Mouse (Mus musculus) kidney, adult 9 months (tissue): ENCODE results near the gene Nmur1.

Source experiments
- DNase-seq: peaks from one replicate; pipeline ENCODE4 v3.0.0; 2022

The Nmur1 gene

GRCm38 (mm10) chr1:86406313-86406712 is 19.7 kb downstream of the Nmur1 start:
- DNase-seq, result no peak

DNA sequence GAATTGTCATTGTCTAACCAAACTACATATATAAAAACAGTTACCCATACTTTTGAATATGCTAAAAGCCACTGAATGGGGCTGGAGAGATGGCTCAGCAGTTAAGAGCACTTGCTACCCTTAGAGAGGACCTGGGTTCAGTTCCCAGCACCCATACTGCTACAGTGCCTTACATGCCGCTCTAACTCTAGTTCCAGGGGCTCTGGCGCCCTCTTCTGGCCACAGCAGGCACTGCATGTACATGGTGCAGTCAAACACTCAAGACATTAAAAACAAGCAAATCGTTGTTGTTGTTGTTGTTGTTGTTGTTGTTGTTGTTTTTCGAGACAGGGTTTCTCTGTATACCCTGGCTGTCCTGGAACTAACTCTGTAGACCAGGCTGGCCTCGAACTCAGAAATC is 21.2 kb downstream of the Nmur1 start:
- DNase-seq, result no peak

- DNase-seq, result no peak
Observed at GRCm38 (mm10) chr1:86400096-86400754, 25.8 kb downstream of the Nmur1 start.

DNA sequence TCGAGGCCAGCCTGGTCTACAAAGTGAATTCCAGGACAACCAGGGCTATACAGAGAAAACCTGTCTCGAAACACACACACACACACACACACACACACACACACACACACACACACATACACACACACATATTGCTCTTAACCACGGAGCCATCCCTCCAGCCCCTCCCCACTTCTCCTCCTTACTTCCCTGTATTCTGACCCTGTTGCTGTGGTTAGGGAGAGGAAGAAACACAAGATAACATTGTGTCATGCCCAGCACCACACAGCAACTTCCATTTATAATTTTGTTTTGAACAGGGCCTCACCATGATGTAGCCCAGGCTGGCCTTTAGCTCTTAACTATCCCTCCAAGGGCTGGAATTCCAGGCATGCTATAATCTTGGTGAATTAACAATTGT is 26.7 kb downstream of the Nmur1 start:
- no peak for DNase-seq

DNA sequence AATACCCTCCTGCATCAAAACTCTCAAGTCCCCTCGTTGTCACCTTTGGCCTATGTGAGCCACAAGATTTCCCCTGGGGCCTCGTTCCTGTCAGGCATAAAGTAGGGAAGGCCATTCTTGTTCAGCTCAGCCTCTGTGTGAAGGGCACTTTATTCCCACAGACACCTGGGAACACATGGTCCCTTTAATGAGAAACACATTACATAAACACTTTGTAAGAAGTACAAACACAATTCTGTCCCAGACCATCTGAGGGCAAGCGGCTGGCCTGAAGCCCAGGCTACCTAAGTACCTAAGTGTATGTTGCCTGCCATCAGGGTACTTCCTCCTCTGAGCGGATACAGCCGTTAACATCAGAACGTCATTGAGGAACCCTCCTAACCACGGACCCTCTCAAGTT is 27.8 kb downstream of the Nmur1 start:
- DNase-seq, result no peak

GRCm38 (mm10) chr1:86397621-86398020 is 28.4 kb downstream of the Nmur1 start:
- DNase-seq, result no peak

DNA sequence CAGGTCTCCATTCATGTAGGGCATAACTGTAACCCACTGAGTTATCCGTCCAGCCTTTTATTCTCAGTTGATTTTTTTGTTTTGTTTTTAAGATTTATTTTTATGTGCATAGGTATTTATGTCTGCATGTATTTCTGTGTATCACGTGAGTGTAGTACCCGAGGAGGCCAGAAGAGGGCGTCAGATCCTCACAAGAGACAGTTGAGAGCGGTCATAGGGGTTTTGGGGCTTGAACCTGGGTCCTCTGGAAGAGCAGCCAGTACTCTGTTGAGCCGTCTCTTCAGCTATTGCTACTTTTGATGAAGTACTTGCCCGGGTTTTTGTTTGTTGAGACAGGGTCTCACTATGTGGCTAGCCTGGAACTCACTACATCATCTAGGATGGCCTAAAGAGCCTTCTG is 30.1 kb downstream of the Nmur1 start:
- DNase-seq, result no peak

GRCm38 (mm10) chr1:86394246-86394645 is 31.8 kb downstream of the Nmur1 start:
- DNase-seq, result no peak

DNA sequence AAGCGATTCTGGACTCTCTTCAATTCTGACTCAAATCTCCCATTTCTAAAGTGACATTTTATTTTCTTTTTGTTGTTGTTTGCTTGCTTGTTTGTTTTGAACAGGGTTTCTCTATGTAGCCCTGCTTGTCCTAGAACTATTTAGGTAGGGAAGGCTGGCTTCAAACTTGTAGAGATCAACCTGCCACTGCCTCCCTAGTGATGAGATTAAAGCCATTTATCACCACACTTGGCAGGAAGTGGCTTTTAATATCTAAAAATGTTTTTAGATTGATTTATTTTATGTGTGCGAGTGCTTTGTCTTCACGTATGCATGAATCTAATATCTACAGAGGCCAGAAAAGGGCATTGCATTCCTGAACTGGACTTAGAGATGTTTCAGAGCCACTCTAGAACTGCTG is 32.8 kb downstream of the Nmur1 start:
- DNase-seq, result no peak

DNA sequence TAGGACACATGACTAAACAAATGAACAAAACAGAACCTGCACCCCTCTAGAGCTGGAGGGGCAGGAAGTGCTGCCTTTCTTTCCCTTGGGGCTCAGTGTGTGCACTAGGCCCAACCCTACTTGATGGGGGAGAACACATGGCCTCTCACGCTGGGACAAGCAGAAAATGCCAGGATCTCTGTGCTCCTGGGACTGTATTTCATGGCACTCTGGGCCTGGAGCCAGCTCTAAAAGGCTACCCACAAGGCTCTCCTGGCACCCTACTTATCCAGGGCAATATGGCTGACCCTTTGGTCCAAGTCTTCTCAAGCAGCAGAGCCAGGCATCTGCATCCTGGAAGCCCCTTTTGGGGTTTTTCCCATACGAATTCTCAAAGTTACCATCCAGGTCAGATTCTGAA is 34.6 kb downstream of the Nmur1 start:
- no peak for DNase-seq

GRCm38 (mm10) chr1:86389230-86389629 is 36.8 kb downstream of the Nmur1 start:
- peak; percentile 63 for DNase-seq

- DNase-seq, result peak; percentile 45
Observed at GRCm38 (mm10) chr1:86381027-86381426, 45.0 kb downstream of the Nmur1 start.

- DNase-seq, result no peak
Observed at GRCm38 (mm10) chr1:86379161-86379569, 46.9 kb downstream of the Nmur1 start.

DNA sequence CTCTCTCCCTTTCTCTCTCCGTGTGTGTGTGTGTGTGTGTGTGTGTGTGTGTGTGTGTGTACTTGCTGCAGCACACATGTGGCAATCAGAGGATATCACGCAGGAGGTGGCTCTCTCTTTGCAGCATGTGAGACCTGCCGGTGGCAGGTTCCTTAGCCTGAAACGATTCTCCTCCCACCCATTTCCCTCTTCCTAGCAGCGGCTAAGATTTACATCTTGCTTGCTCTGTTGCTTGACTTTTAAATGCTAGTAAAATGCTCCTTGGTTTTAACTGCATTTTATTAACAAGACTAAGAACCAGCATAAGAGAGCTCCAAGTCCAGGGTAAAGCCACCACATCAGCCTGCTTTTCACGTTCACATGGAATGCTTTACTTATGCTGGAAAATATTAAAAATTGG is 47.4 kb downstream of the Nmur1 start:
- DNase-seq, result no peak

GRCm38 (mm10) chr1:86376354-86376753 is 49.7 kb downstream of the Nmur1 start:
- no peak for DNase-seq

DNA sequence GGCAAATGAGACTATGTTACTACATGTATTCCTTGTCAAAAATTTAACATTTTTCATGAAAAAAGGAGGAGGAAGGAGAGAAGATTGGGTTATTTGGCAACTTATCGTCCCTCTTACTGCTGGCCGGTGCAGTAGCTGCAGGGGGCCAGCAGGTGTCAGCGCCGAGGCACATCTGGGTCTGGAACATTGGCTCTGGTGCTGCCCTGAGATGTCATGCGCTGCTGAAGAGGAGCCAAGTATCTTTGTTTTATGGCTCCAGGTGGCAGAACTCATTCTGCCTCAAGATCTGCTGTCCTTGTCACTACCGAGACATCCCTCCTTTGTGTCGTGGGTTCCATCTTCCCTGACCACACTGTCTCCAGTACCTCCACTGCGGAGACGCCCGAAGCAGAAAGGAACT is 54.0 kb downstream of the Nmur1 start:
- peak; percentile 52 for DNase-seq

GRCm38 (mm10) chr1:86368086-86368485 is 57.9 kb downstream of the Nmur1 start:
- no peak for DNase-seq

- no peak for DNase-seq
Observed at GRCm38 (mm10) chr1:86363671-86364070, 62.4 kb downstream of the Nmur1 start.

DNA sequence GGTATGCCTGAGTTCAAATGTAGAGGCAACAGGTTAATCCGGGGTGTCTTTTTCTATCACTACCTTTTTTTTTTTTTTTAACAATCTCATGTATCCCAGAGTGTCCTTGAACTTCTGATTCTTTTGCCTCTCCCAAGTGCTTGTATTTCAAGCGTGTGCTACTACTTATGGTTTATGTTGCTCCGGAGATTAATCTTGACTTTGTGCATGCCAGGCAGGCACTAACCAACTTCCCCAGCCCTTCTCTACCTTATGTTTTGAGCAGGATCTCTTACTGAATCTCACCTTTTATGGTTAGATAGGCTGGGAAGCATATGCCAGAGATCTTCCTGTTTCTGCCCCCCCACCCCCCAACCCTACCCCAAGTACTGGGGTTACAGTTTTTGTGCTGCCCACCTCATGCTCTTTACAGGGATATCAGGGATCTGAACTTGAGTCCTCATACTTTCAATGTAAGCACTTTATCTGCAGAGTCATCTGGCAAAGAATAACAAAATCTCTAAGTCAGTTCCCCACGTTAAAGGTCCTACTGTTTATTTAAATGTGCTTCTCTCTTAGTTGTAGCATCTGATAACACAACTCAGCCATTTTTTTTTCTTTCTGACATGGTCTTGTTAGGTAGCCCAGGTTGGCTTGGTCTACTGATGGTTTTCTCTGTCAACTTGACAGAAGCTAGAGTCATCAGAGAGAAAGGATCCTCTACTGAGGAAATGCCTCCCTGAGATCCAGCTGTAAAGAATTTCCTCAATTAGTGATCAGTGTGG is 64.0 kb downstream of the Nmur1 start:
- no peak for DNase-seq

- no peak for DNase-seq
Observed at GRCm38 (mm10) chr1:86360441-86360840, 65.6 kb downstream of the Nmur1 start.

DNA sequence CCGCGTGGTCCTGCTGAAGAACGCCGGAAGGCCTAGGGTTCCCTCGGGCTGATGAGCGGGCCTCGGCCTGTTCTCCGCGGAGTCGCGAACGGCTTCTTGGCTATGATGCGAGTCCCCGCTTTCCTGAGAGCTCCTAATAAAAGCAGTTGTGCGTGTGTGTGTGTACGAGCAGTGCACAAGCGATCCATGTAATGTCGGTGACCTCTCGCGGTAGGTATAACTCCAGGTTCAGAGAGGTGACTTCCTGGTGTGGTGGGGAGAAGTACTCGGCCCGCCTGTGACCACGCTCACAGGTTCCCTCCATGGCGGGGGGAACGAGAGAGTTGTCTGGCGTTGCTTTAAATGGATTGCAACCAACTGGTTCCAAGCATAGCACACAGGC is 66.2 kb downstream of the Nmur1 start:
- DNase-seq, result no peak

DNA sequence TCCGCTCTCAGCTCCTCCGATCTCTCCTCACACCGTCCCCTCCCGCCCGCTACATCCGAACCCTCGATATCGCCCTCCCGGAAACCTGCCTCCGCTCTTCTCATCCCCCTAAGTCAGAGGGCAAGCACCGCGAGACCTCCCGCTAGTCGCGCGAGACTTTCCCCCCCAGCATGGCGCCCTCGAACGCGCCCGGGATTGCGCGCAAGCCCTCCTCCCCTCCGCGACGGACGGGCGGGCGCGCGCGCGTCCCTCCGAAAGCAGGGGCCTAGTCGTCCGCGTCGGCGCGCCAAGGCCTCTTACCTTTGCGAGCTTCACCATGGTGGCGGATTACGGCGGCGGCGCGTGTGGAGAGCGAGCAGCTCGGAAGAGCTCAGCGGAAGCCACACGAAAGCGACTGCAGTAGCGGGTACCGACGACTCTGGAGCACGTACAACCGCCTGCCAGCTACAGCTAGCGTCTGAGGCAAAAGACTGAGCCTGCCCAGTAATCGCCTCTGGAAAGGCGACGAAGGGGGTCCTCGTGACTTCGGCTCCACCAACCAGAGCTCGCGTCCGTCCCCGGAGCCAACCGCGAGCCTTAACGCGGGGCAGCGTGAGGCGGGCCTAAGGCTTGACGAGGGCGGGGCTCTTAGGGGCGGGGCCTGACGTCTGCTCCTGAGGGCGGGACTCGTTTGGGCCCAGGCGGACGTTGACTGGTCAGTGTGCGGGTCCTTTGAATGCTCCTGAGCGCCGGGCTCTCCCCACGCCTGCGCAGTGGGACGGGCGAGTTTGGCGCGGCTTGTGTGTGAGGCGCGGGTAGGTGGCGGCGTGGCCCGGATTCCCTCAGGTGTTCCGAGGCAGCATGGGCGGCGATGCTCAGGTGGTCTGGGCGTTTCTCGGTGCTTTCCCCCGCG is 66.9 kb downstream of the Nmur1 start, which contains the start of gene Ncl:
Ncl (minus strand) TSS at position 495 of the 892 bp plus-strand sequence.
- peak; percentile 99 for DNase-seq

GRCm38 (mm10) chr1:86358229-86358905 is 67.7 kb downstream of the Nmur1 start:
- DNase-seq, result no peak
